Mouse (Mus musculus): Measurements from ENCODE around the gene Depdc5. TPM values are rescaled to one million over a fixed set of nuclear protein-coding genes. Genes with fewer than 3 reads are reported as not detected.
"Not testable (repeated sequence)": the region's sequence is repeated elsewhere in the genome, so short reads cannot be mapped to it uniquely, and the experiment has no call there.

The Depdc5 gene
- total RNA-seq, 2 experiments from 2014 or later: 19.3 to 24.2 TPM

DNA sequence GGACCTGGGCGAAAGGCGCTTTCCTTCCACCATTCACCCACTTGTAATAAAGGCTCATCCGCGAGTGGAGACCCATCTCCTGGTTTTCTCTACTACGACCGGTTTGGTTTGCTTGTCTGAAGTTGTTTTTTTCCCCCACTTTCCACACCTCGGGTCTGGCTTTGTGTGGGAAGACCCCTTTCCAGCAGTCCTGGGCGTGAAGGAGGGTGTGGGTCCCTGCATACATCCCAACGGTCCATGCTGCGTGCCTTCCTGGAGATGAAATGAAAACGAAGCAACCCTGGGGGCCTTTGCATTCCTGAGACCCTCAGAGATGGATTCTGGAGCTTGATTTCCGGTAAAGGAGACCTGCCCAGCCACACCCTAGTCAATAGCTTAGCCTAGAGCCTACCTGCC lies 155.9 kb downstream of the Depdc5 start:
- intact Hi-C loops (cut with DNase I): loop anchor here (5.0 kb wide), 1 partner anchor 157 kb away; the partner anchor contains the start of gene Depdc5
- DNase-seq: no peak

- peak in 1 of 2 experiments; percentile 28 for DNase-seq
- intact Hi-C loops (cut with DNase I): loop anchor here (5.0 kb wide), 1 partner anchor 34 kb away; no protein-coding TSS in a partner anchor
These were observed 158.1 kb downstream of the Depdc5 start for GRCm38 (mm10) chr5:33021622-33022021.

DNA sequence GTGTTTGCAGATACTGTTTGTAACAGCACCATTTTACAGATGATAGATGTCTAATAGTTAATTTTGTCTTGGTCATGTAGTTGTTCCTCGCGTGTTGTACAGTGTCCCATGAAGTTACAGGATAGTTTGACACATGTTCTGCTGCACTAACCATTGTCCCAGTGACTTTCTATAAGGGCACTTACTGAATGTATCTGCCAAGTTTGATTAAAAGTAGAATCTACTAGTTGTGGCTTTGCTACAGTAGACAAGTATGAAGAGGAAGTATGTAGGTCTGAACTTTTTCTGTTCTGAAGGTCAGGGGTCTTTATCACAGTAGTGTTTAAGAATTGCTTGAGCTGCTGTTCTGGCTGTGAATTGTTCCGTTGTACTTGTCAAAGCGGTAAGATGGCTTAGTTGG lies 159.8 kb downstream of the Depdc5 start:
- intact Hi-C loops (cut with DNase I): loop anchor here (5.0 kb wide), 1 partner anchor 36 kb away; no protein-coding TSS in a partner anchor

DNA sequence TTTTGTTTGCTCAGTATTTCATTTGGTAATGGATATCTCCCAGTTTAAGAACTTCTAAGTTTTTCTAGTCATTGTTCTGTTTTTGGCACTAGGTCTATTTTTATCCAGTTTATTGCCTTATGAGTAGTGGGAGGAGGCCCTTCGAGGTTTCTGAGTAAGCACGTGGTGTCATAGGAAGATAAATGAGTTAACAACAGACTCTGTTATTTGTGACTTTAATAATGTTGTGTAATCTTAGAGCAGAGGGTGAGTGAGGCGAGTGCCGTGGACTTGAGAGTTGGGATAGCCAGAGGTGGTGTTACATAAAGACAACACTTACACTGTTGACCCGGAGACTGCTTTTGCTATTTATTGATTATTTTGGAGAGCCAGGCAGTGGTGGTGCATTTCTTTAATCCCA lies 161.0 kb downstream of the Depdc5 start:
- intact Hi-C loops (cut with DNase I): loop anchor here (5.0 kb wide), 1 partner anchor 37 kb away; no protein-coding TSS in a partner anchor

More for the DNA sequence above, 159.8 kb downstream of the Depdc5 start:
- no peak for DNase-seq

GRCm38 (mm10) chr5:33028656-33029055 lies 165.2 kb downstream of the Depdc5 start:
- intact Hi-C loops (cut with DNase I): no loop called here
- no peak for DNase-seq

More for the DNA sequence above, 161.0 kb downstream of the Depdc5 start:
- DNase-seq: no peak

DNA sequence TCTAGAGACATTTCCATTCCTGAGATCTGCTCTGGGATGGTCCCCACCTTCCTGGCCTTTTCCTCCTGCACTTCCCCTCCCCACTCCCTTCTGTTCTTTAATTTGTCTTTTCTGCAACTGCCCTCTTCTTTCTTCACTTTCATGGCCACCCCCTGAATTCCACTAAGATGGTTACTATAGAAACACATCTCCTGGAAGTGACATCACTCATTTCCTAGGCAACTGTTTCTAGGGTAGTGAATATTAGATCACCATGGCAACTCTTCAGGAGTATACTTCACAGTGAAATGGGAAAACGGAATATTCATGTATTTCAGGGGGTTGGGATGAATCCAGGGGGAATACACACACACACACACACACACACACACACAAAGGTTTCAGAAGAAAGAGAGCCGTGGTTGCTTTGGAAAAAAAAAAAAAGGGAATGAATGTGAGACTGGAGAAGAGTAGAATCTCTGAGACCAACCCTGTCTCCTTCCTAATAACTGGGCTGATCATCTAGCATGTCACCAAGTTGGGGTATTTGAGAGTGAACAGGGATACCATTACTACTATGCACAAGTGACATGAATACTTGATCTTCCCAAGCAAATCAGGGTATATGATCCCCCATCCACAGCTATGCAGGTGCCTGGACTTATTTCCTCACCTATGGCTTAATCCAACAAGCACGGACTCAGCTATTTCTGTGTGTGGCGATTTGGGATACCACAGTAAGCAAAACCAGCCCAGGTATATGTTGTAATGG lies 167.1 kb downstream of the Depdc5 start:
- no peak for DNase-seq
- intact Hi-C loops (cut with DNase I): no loop called here

- intact Hi-C loops (cut with DNase I): loop anchor here (2.0 kb wide), 4 partner anchors 41 to 117 kb away; no protein-coding TSS in a partner anchor
- no peak for DNase-seq
These were observed 168.7 kb downstream of the Depdc5 start for GRCm38 (mm10) chr5:33032036-33032773.

DNA sequence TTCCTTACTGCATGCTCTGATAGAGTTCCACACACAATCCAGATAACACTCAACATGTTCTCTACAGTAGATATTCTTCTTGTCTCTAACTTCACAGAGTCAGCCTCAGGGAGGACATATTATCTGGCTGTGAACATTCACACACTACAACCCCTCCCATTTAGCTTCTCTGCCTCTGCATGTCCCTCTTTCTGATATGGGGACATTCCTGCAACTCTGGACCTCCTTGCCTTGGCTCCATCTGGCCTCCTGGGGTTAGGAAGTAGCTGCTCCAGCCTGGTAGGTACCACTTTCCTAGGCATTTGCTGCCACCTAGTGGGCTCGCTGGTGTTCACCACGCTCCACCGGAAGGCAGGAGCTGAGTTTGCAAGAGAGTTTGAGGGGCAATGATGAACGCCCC lies 169.6 kb downstream of the Depdc5 start:
- intact Hi-C loops (cut with DNase I): loop anchor here (2.0 kb wide), 4 partner anchors 42 to 118 kb away; no protein-coding TSS in a partner anchor
- peak; percentile 84 to 88 for DNase-seq

GRCm38 (mm10) chr5:33033633-33034032 lies 170.1 kb downstream of the Depdc5 start:
- intact Hi-C loops (cut with DNase I): loop anchor here (2.0 kb wide), 4 partner anchors 43 to 119 kb away; no protein-coding TSS in a partner anchor
- not testable (repeated sequence) for DNase-seq

GRCm38 (mm10) chr5:33034100-33034499 lies 170.6 kb downstream of the Depdc5 start:
- no peak for DNase-seq
- intact Hi-C loops (cut with DNase I): no loop called here

DNA sequence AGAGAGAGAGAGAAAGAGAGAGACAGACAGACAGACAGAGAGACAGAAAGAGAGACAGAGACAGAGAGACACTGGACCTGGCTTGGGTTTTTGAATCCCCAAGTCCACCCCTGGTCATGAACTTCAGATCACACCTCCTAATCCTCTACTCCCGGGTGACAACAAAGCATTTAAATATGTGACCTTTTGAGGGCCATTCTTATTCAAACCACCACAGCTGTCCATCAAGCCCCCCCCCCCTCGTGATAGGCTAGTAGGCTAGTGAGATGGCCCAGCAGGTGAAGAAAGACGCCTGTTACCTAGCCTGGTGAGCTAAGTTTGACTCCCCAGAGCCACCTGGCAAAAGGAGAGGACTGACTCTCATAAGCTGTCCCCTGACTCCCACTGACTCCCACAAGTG lies 171.4 kb downstream of the Depdc5 start:
- intact Hi-C loops (cut with DNase I): no loop called here
- DNase-seq: no peak

- intact Hi-C loops (cut with DNase I): loop anchor here (1.0 kb wide), 1 partner anchor 104 kb away; no protein-coding TSS in a partner anchor
- DNase-seq: no peak
These were observed 175.4 kb downstream of the Depdc5 start for GRCm38 (mm10) chr5:33038656-33039509.

DNA sequence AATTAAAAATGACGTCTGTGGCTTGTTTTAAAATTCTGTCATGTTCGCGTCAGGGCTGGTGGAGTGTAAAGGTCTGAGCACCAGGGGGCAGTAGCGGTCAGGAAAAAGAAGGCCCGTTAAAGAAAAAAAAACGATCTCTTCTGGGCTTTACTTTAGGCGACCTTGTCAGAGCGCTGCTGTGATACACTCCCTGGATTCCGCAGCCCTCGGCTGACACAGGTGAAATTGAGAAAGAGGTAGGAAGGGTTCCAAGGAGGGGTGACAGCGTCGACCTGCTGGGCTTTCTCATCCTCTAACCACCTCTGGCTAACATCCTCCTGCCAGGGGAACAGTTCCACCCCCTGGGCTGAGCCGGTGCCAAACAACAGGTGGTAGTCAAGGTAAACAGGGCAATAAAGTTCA lies 176.0 kb downstream of the Depdc5 start:
- peak; percentile 72 to 81 for DNase-seq
- intact Hi-C loops (cut with DNase I): loop anchor here (1.0 kb wide), 1 partner anchor 104 kb away; no protein-coding TSS in a partner anchor

DNA sequence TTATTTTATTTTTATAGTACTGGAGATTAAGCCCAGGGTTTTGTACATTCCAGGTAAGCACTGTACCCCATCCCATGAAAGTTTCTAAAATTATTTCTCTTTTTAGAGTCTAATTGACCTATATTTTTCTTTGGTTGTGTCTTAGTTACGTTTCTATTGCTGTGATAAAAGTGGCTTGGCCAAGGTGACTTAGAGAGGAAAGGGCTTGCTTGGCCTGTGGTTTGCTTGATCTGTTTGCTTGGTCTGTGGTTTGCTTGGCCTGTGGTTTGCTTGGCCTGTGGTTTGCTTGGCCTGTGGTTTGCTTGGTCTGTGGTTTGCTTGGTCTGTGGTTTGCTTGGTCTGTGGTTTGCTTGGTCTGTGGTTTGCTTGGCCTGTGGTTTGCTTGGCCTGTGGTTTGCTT lies 177.2 kb downstream of the Depdc5 start:
- DNase-seq: not testable (repeated sequence)
- intact Hi-C loops (cut with DNase I): loop anchor here (10.0 kb wide), 1 partner anchor 254 kb away; no protein-coding TSS in a partner anchor

DNA sequence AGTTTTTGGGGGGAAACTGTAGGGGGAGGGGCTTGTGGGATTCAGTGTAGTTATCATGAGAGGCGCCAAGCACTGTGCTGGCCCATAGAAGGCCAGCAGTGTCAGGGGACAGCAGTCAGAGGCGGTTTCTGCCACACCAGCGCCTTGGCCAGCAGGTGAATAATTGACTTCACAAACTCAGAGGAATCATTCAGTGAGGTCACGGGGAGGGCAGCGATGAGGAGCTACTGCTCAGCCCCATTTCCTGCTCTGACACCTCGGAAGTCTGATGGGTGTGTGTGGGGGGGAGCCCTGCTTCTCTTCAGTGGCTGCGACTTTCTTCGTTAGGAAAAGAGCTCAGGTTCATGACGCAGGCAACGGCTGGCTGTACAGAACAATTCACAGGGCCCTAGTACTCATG lies 179.9 kb downstream of the Depdc5 start:
- DNase-seq: no peak
- intact Hi-C loops (cut with DNase I): loop anchor here (10.0 kb wide), 1 partner anchor 251 kb away; no protein-coding TSS in a partner anchor

Other genes starting within 250 kb of the Depdc5 start
- 10 to 100 TPM; 26.8 to 28.7 TPM for gene Pisd, start 78.1 kb upstream of the Depdc5 start, total RNA-seq (2021)
- gene Gm20671, start 36.6 kb upstream of the Depdc5 start, total RNA-seq (2021): not detected
- gene Prr14l, start 9.4 kb upstream of the Depdc5 start, total RNA-seq (2021): 10 to 100 TPM; 10.1 to 11.6 TPM
- gene Ywhah, start 155.1 kb downstream of the Depdc5 start, total RNA-seq (2021): 100 to 1,000 TPM; 104 to 126 TPM
- gene Slc5a1, start 240.5 kb downstream of the Depdc5 start, total RNA-seq (2021): under 1 TPM; 0.10 to 0.15 TPM